Mouse (Mus musculus): ENCODE results near the gene Lpin2. TPM values are rescaled to one million over a fixed set of nuclear protein-coding genes. Genes with fewer than 3 reads are reported as not detected.

Gene Lpin2
- polyA plus RNA-seq, 1 experiment from 2014 or later: 65.8 TPM

Other genes with a start within 250 kb of the Lpin2 start
- 4.5 and 4.7 TPM in 2 replicates for gene Myom1, start 179.9 kb upstream of the Lpin2 start, polyA plus RNA-seq (2015; fragmentation: Nextera tagmentation; extraction: Ambion mirVana)
- 680 and 696 TPM in 2 replicates for gene Myl12a, start 179.7 kb upstream of the Lpin2 start, polyA plus RNA-seq (2015; fragmentation: Nextera tagmentation; extraction: Ambion mirVana)
- 2.7 and 2.8 TPM in 2 replicates for gene Emilin2, start 129.4 kb downstream of the Lpin2 start, polyA plus RNA-seq (2015; fragmentation: Nextera tagmentation; extraction: Ambion mirVana)

All from kidney, embryonic 16.5 days (tissue).